Mouse (Mus musculus) intestine, postnatal 0 days (tissue): ENCODE measurements around the gene Ttc23. TPM values are rescaled to one million over a fixed set of nuclear protein-coding genes. Genes with fewer than 3 reads are reported as not detected.

Experiments used
- ATAC-seq: fragments of 200-750 bp; cut with Nextera tagmentation; 2 replicates; pipeline ENCODE4 v1.8.0; 2017; ENCODE audit warnings: mild to moderate bottlenecking, moderate TSS enrichment, moderate library complexity
- H3K27ac ChIP-seq: fragments of 300-500 bp; sonication (generic); 2 replicates; pipeline ENCODE4 v1.5.1; 2014; ENCODE audit warnings: mild to moderate bottlenecking, low read depth, low read length, moderate library complexity
- H3K27me3 ChIP-seq: fragments of 300-500 bp; sonication (generic); replicated peaks from 2 replicates; pipeline ENCODE4 v1.6.1; 2014; ENCODE audit warnings: low read length, mixed read lengths; ENCODE audit not compliant: control insufficient read depth, insufficient read depth
- H3K36me3 ChIP-seq: fragments of 300-500 bp; sonication (generic); 2 replicates; pipeline ENCODE4 v1.6.1; 2014; ENCODE audit warnings: mild to moderate bottlenecking, moderate library complexity; ENCODE audit not compliant: control insufficient read depth, insufficient read depth
- H3K4me1 ChIP-seq: fragments of 300-500 bp; sonication (generic); replicated peaks from 2 replicates; pipeline ENCODE4 v1.6.1; 2014; ENCODE audit warnings: antibody characterized with exemption, low read length, mixed read lengths; ENCODE audit not compliant: control insufficient read depth, insufficient read depth
- H3K4me2 ChIP-seq: fragments of 300-500 bp; sonication (generic); replicated peaks from 2 replicates; pipeline ENCODE4 v1.6.1; 2014; ENCODE audit warnings: low read depth, mild to moderate bottlenecking, moderate library complexity
- H3K4me3 ChIP-seq: fragments of 300-500 bp; sonication (generic); 2 replicates; pipeline ENCODE4 v1.5.1; 2014; ENCODE audit warnings: low read depth, low read length
- H3K9ac ChIP-seq: fragments of 300-500 bp; sonication (generic); 2 replicates; pipeline ENCODE4 v1.6.1; 2014; ENCODE audit warnings: mild to moderate bottlenecking, low read depth, low read length
- H3K9me3 ChIP-seq: fragments of 300-500 bp; sonication (generic); 2 replicates; pipeline ENCODE4 v1.6.1; 2016; ENCODE audit warnings: mixed run types; ENCODE audit not compliant: control insufficient read depth
- CTCF ChIP-seq: sonication (generic); IDR thresholded peaks from 2 replicates; pipeline ENCODE4 v1.5.1; 2016; ENCODE audit warnings: low read depth, mild to moderate bottlenecking, control low read depth, antibody characterized with exemption, moderate library complexity
- WGBS: fragments of 180-500 bp; shearing (Covaris S2); extraction: QIAGEN DNeasy Blood & Tissue Kit; methylation state at CpG from one replicate; pipeline ENCODE4 v1.1.7; 2014; 5-methylcytosine and 5-hydroxymethylcytosine counted together
- polyA plus RNA-seq: library from polyadenylated mRNA; unstranded; fragments of >200 nt; fragmentation: Nextera tagmentation; extraction: Ambion mirVana; gene quantifications from 2 replicates; pipeline ENCODE4 v1.2.1, GENCODE M21; 2015

Gene Ttc23
- polyA plus RNA-seq, 1 experiment from 2014 or later = 8.6 TPM

DNA sequence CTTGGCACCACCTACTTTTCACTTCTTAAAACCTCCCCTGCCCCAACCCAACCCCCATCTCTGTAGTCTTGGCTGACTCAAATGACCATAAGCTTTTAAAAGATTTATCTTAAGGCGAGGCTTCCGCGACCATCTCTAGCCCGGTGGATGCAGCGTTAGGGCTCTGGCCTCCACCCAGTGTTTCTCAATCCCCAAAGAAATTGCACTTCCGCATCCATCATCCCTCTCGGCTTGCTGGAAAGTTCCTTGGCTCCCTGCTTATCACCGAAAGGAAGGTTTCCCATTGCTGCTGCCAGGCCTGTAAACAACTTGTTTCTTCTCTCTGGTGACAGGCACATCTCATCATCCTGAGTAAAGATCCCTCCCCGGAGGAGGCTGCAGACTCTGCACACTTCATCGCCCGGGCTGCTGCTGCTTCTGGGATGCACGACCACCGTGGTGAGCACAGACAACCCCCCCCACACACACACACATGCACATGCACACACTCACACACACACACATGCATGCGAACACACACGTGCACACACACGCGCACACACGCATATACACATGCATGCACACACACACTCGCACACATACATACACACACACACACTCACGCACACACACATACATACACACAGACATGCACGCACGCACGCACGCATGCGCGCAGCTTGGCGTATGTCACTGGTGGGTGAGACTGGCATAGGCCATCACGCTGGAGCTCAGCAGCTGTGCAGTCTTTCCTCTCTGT is 50.9 kb downstream of the Ttc23 start:
- H3K36me3 ChIP-seq = peaks cover 15% of the 10 kb centered on the region; the same call in 1 of the 2 replicates
- H3K27ac ChIP-seq = no peak overlapping the region
- no peak overlapping the region for H3K9ac ChIP-seq
- TF ChIP-seq CTCF = no peak
- H3K4me1 ChIP-seq = no peaks in the 10 kb centered on the region
- WGBS = 85% methylated on average over 28 of the region's 28 CpGs
- no peaks in the 10 kb centered on the region for H3K9me3 ChIP-seq
- H3K27me3 ChIP-seq = no peaks in the 10 kb centered on the region
- ATAC-seq = no peak
- no peak overlapping the region for H3K4me3 ChIP-seq
- H3K4me2 ChIP-seq = no peak overlapping the region

DNA sequence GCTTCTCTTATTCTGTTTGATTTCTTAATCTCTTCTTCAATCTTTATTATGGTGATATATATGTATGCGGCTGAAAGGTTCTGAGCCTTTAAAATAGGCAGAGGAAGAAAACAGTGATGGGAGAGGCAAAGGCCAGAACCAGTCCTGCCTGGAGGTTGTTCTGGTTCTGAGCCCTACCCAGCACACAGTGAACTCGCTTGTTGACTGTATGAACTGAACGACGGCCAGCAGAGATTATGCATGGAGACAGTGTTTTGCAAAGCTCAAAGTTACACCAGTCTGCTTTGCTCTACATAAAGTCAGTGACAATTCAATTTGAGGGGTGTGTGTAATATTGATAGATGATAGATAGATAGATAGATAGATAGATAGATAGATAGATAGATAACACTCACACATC is 52.1 kb downstream of the Ttc23 start:
- Histone ChIP-seq H3K4me1 (no peaks in the 10 kb centered on the region), H3K27me3 (no peaks in the 10 kb centered on the region), H3K4me2 (no peak overlapping the region), H3K27ac (no peak overlapping the region), H3K9ac (no peak overlapping the region), H3K4me3 (no peak overlapping the region), H3K36me3 (peaks cover 15% of the 10 kb centered on the region; the same call in 1 of the 2 replicates), H3K9me3 (no peaks in the 10 kb centered on the region)
- no peak for ATAC-seq
- no peak for TF ChIP-seq CTCF
- WGBS = 79% methylated on average over 4 of the region's 4 CpGs

DNA sequence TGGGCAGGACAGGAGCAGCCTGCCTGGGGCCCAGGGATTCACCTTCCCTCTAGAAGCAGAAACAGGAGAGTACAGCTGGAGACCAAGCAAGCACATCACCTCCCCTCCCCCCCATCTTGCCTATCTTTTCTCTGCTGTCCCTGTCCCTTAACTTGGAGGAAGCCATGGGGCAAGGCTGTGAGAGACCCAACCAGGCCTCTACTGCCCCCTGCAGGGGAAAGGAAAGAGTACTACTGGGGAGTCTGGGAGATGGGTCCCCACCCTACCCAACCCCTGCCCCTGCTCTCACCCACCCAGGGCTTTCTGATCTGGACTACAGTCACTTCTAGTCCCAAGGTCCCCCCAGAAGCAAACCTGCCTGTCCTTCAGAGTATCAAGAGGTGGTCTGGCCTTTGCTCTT is 53.6 kb downstream of the Ttc23 start:
- Histone ChIP-seq H3K9me3 (no peaks in the 10 kb centered on the region), H3K4me2 (no peak overlapping the region), H3K36me3 (peaks cover 15% of the 10 kb centered on the region; the same call in 1 of the 2 replicates), H3K9ac (no peak overlapping the region), H3K27me3 (no peaks in the 10 kb centered on the region), H3K27ac (no peak overlapping the region), H3K4me1 (no peaks in the 10 kb centered on the region), H3K4me3 (no peak overlapping the region)
- ATAC-seq = 0 out of 2 replicates have a peak, but pooled peaks have one; percentile 30
- peak; percentile 76 for TF ChIP-seq CTCF

DNA sequence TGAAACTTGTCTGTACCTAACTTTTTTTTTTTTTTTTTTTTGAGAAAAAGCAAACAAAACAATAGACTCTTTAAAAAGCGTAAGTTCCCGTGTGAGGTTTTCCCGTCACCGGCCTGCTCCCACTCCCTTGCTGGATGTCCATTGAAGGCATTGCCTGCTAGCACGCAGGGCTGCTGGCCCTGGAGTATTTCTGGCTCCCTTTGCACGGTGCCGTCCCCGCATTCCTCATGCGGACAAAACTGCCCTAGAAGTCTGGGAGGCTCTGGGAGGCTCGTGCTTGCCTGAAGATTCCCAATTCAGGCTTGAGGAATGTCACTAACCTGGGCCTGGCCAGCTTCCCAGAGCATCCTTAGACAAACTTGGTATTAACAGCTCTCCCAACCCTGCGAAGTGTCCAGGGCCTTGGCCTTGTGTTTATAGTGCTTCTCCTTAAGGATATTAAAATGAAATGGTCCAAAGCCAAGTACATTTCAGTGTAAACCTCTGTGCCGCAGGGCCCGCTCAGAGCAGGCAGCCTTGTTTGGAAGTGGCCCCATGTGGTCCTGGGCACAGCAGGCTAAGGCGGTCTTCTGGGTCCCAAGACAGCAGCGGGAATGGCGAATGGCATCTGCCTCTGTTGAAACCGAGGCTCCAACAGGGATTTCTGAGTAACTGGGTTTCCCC is 54.2 kb downstream of the Ttc23 start:
- 65% methylated on average over 17 of the region's 17 CpGs for WGBS
- Histone ChIP-seq H3K36me3 (peaks cover 15% of the 10 kb centered on the region; the same call in 1 of the 2 replicates), H3K4me3 (no peak overlapping the region), H3K4me1 (no peaks in the 10 kb centered on the region), H3K9ac (no peak overlapping the region), H3K4me2 (no peak overlapping the region), H3K9me3 (no peaks in the 10 kb centered on the region), H3K27ac (no peak overlapping the region), H3K27me3 (no peaks in the 10 kb centered on the region)
- no peak for ATAC-seq
- no peak for TF ChIP-seq CTCF

DNA sequence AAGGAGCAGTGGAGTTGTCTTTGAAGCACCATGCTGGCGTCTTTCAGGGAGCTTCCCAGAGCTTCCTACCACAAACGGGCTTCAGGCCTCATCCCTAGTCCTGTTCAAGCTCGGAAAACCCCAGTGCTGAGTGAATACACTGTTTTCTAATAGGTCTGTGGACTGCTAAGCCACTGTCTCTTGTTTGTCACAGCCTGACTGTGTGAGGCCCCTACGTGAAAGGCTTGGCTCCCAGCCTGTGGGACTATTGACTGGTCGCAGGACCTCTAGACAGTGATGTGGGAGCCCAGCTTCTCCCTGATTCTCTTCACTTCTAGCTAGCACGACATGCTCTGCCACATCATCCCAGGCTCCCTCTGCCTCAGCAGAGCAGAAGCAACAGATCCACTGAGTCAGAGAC is 61.0 kb downstream of the Ttc23 start:
- Histone ChIP-seq H3K4me3 (no peak overlapping the region), H3K27me3 (no peaks in the 10 kb centered on the region), H3K27ac (no peak overlapping the region), H3K9me3 (no peaks in the 10 kb centered on the region), H3K36me3 (peaks cover 32% of the 10 kb centered on the region), H3K4me1 (no peaks in the 10 kb centered on the region), H3K9ac (no peak overlapping the region), H3K4me2 (no peak overlapping the region)
- WGBS = 76% methylated on average over 6 of the region's 6 CpGs
- no peak for TF ChIP-seq CTCF
- no peak for ATAC-seq

DNA sequence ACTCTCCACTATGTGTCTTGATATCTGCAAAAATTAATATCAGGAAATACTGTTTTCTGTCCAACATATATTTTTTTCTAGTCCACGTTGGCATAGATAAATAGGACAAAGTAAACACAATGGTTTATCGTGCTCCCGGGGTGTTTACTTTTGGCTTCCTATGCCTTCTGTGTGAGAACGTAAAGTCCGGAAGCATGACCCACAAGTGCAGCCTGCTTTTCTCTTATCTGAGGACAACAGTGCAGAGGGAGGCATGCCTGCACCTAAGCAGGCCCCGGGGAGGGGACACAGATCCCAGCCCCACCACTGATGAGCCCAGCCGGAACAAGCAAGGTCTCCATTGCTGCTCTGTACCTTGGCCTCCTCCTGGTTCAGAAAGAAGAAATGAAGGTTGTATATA is 63.0 kb downstream of the Ttc23 start:
- H3K9me3 ChIP-seq = no peaks in the 10 kb centered on the region
- ATAC-seq = no peak
- H3K9ac ChIP-seq = no peak overlapping the region
- H3K36me3 ChIP-seq = peaks cover 32% of the 10 kb centered on the region
- H3K4me1 ChIP-seq = no peaks in the 10 kb centered on the region
- no peak overlapping the region for H3K4me3 ChIP-seq
- H3K27me3 ChIP-seq = no peaks in the 10 kb centered on the region
- WGBS = 37% methylated on average over 7 of the region's 7 CpGs
- H3K27ac ChIP-seq = no peak overlapping the region
- no peak overlapping the region for H3K4me2 ChIP-seq
- no peak for TF ChIP-seq CTCF
